Mouse (Mus musculus) bone marrow macrophage, adult 2 months (primary cell): Measurements from ENCODE around the gene Disp1. TPM values are rescaled to one million over a fixed set of nuclear protein-coding genes. Genes with fewer than 3 reads are reported as not detected.

Experiments
- H3K27ac ChIP-seq: 2 replicates; pipeline ENCODE4 v1.5.1; 2012; ENCODE audit warnings: low read depth, low read length; ENCODE audit not compliant: insufficient read depth
- H3K4me1 ChIP-seq: 2 replicates; pipeline ENCODE4 v1.6.1; 2012; ENCODE audit warnings: low read length; ENCODE audit not compliant: control insufficient read depth, insufficient read depth
- H3K4me3 ChIP-seq: 2 replicates; pipeline ENCODE4 v1.5.1; 2012; ENCODE audit warnings: mild to moderate bottlenecking, low read length, moderate library complexity; ENCODE audit not compliant: insufficient read depth
- CTCF ChIP-seq: IDR thresholded peaks from 2 replicates; pipeline ENCODE4 v1.5.1; 2012; ENCODE audit warnings: low read depth, mild to moderate bottlenecking, low read length, moderate library complexity
- POLR2A ChIP-seq: IDR thresholded peaks from 2 replicates; pipeline ENCODE4 v1.6.1; 2012; ENCODE audit warnings: mild to moderate bottlenecking, low read depth, low read length, borderline replicate concordance
- polyA plus RNA-seq: library from polyadenylated mRNA; stranded (reverse); fragments of >200 nt; gene quantifications from 2 replicates; pipeline ENCODE4 v1.2.4, GENCODE M21; 2012; ENCODE audit not compliant: missing spikeins, insufficient read depth, insufficient read length

The Disp1 gene
- polyA plus RNA-seq, 1 experiment, result 7.2 TPM

DNA sequence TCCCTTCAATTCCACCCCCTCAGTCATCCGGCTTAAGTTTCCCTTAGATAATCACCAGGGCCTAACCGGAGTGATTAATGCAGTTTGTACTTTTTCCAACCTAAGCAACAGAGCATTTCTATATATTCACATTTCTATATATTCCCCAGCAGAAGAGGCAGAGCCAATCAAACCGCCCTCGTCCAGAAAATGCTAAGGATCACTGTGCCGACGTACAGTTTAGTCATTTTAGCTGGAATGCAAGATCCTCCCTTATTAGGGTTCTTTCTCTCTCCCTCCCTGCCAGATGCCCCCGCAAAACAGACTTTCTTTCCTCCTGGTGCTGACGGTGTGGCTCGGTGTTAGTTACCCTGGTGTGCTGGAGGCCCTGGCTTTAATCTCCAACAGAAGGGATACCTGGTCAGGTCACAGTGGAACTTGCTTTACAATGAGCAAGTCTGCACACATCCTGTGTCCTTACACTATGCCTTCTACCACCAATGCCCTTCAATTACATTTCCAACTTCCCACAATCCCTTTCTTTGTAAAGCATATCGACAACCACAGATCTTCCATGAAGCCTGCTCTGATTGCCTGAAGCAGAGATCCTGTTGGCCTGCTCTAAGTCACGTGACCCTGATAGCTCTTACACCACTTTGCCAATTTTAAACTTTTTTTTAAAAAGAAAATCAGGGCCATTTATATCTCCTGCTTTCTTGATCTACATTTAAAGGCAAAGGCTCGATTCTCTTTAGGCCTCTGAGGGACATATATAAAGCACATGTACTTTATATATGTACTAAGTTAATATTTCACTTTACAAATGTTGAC, 69.6 kb downstream of the Disp1 start:
- 0 out of 2 replicates have a peak, but pooled peaks cover 3% of the 10 kb centered on the region for H3K4me1 ChIP-seq
- H3K4me3 ChIP-seq, result no peak overlapping the region
- H3K27ac ChIP-seq, result no peak overlapping the region
- TF ChIP-seq POLR2A (no peak), CTCF (no peak)

DNA sequence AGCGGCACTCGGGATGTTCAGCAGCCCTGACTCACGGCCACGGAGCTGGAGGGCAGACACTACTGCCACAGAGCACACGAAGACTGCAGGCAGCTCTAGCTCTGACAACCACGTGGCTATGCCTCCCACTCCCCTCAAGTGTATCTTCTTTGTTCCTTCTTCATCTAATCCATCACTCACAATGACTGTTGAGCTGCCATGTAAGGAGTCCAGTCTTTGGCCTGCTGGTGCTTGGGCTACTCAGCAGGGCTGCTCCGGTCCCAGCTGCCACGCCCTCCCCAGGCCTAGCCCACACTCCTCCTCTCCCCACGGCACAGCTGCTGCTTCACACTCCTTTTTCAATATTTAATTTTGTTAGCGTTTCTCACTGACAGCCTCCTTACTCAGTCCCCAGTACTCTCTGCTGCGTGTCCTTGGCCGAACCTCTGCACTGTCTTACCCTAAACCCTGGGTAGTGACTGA, 70.9 kb downstream of the Disp1 start:
- H3K4me1 ChIP-seq, result 0 out of 2 replicates have a peak, but pooled peaks cover under 1% of the 10 kb centered on the region
- H3K27ac ChIP-seq, result no peak overlapping the region
- TF ChIP-seq POLR2A (no peak), CTCF (no peak)
- no peak overlapping the region for H3K4me3 ChIP-seq

DNA sequence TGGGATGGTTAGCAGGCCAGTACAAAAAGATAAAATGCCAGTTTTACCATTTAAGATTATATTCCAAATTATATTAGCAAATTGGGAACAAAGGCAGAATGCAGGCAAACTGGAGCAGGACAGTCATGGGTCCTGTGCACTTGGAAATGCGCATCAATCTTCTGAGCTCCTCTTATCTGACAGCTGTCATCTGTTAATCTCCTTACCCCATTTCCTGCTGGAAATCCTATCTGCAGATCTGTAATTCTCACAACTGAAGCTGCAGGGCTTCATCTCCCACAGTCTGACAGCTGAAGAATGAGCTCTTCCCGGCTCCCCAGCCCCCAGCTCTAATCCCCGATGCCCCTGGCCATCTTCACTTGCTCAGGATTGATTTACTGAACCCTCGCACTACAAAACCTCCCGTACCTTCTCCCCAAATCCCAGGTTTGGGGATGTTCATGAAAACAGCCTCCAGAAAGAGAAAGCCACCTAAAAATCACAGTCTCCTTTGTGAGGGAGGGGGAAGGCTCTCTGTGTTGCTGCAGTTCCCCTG, 71.7 kb downstream of the Disp1 start:
- no peak for TF ChIP-seq POLR2A
- no peak for TF ChIP-seq CTCF
- Histone ChIP-seq H3K4me1 (no peaks in the 10 kb centered on the region), H3K4me3 (no peak overlapping the region), H3K27ac (no peak overlapping the region)

DNA sequence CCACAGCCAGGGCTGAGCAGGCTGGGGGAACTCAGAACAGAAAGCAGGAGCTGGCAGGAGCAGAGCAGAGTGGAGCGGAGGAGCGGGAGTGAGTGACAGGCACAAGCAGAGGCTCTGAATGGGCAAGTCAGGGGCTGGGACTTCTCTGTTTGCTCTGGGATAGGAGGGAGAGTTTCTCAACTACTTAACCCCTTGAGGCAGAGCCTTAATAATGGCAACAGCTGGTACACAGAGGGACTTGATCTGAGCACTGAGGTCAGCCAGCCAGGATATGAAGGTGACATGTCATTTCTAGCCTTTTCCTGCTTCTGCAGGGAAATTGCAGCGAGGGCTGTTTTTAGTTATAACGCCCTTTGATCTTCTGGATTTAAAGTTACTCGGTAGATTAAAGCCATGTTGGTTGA, 73.9 kb downstream of the Disp1 start:
- no peaks in the 10 kb centered on the region for H3K4me1 ChIP-seq
- no peak overlapping the region for H3K27ac ChIP-seq
- no peak for TF ChIP-seq POLR2A
- TF ChIP-seq CTCF, result no peak
- H3K4me3 ChIP-seq, result no peak overlapping the region

DNA sequence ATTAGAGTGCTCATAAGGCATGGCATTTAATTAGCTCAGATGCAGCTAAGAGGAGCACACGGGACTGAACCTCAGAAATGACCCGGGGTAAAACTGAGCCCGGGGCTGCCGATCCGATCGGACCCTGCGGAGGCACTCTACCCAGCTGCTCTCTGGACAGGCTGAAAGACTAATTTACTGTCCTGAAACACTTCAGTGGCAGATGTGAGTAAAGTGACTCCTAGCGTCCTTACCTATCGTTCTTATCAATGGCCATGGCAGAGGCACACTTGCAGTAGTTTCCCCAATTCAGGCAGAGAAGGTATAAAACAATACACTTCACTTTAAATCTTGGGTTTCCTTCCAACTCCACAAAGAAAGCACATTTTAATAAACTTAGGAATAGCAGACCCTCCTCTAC, 74.5 kb downstream of the Disp1 start:
- no peaks in the 10 kb centered on the region for H3K4me1 ChIP-seq
- no peak overlapping the region for H3K4me3 ChIP-seq
- no peak overlapping the region for H3K27ac ChIP-seq
- TF ChIP-seq POLR2A (no peak), CTCF (no peak)

DNA sequence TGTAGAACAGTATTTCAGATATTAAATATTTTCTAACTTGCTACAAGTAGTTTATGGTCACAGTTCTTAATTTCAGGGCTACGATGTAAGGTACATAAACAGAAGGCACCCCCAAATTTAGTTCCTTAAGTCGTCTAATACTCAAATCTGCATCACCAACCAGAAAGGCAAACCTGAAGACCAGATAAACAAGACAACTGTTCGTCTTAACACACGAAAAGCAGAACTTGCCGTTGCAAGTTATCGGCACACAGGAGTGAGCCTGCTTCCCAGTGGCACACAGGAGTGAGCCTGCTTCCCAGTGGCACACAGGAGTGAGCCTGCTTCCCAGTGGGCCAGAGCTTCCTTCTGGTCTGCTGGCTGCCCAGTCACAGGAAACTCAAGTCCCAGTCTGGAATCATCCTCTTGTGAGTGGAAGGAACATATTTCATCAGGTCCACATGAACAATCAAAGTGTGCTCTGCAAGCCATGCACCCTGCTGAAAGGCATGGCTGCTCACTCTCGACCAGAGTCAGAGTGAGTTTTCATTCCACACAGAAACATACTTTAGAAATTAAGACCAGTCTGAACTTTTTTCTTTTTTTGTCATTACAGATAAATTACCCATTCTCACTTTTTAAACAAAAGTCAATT, 75.1 kb downstream of the Disp1 start:
- TF ChIP-seq POLR2A, result no peak
- TF ChIP-seq CTCF, result no peak
- Histone ChIP-seq H3K4me1 (no peaks in the 10 kb centered on the region), H3K27ac (no peak overlapping the region), H3K4me3 (no peak overlapping the region)

DNA sequence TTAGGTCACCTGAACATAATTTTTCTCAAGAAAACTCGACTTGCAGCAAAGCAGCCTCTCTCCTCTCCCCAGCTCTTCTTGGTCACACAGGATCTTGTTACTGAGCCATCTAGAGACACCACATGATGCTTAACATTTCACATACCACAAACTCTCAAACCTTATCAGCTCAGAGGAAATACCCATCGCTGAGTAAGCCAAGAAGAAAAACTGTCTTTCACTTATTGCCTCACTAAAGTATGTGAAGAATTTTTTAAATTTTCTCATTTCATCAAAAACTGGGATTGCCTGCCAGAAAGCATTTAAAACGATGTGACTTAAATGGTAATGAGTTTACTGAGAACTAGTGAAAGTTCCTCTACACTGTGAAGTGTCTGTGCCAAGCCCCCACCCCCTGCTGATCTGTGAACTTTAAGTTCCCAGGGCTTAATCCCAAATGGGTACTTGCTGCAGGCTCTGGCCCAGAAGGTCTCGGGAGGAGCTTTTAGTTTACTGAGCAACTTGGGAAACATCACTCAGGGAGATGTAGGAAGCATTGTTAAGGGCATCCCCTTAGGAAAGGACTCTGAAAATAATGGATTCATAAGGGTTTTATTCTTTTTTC, 76.6 kb downstream of the Disp1 start:
- Histone ChIP-seq H3K27ac (no peak overlapping the region), H3K4me3 (no peak overlapping the region), H3K4me1 (no peaks in the 10 kb centered on the region)
- TF ChIP-seq POLR2A, result no peak
- TF ChIP-seq CTCF, result no peak

DNA sequence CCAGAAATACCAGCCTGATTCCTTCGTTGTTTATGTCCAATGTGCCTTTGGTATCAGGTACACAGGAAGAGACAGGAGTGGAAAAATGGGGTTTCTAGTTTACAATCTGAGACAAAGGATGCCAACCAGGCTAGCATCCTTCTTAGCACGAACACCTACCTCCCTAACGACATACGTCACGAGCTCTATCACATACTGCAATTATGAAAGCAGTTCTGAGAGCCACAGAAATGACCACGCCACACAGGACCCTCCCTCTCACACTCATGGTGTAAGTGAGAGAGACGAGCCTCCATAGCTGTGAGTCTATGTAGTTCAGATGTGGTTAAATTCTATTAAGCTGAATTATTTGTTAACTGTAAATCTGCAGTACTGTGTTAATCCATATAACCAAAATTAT, 78.1 kb downstream of the Disp1 start:
- Histone ChIP-seq H3K27ac (no peak overlapping the region), H3K4me3 (no peak overlapping the region), H3K4me1 (no peaks in the 10 kb centered on the region)
- TF ChIP-seq CTCF, result no peak

DNA sequence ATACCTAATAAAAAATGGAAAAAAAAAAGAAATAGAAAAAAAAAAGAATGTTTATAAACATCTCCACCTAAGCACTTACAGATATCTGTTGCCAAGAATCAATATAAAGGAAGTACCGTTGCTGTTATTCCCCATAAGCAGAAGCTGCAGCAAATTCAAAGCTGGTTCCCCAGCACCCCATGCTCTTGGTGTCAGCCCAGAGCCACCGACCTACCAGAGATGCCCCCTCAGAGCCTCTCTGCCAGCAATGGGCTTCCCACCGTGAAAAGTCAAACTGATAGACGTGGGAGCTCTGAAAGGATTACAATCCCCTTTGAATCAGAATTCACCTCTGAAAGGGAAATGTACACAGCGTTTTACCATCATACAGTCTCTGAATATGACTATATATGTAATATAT, 78.8 kb downstream of the Disp1 start:
- no peak for TF ChIP-seq CTCF
- no peak for TF ChIP-seq POLR2A
- no peaks in the 10 kb centered on the region for H3K4me1 ChIP-seq
- no peak overlapping the region for H3K4me3 ChIP-seq
- H3K27ac ChIP-seq, result no peak overlapping the region

DNA sequence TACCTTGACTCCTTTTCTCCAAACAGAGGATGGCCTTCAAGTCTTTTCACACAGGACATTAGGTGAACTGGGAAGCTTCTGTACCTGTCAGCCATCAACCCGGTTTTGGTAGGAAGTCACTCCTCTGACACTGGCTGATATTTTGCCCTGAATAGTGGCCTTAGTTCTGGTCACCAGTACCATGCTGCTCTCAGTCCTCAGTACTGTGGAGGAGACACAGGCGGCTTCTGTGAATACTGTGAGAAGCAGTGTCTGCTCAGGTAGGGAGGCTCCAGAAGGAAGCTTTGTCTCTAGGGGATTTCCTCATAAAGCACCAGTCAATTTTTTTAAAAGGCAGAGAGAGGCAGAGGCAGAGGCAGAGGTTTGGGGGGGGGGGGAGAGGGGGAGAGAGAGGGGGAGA, 80.0 kb downstream of the Disp1 start:
- TF ChIP-seq CTCF (no peak), POLR2A (no peak)
- no peak overlapping the region for H3K27ac ChIP-seq
- no peak overlapping the region for H3K4me3 ChIP-seq
- H3K4me1 ChIP-seq, result no peaks in the 10 kb centered on the region
